Mouse (Mus musculus) 3T3-L1 (cell line): ENCODE measurements at regions not wholly inside any gene's neighbourhood (a gene's known extent, or its start where the extent isn't known, plus 50 kb on each side); places are given as distances from the start of the nearest gene placed in this dataset.

ENCODE experiments used
- DNase-seq: peaks from one replicate; pipeline ENCODE4 v3.0.0-alpha.2; 2015; ENCODE audit warnings: low read depth, low spot score

GRCm38 (mm10) chr17:52196811-52197210, 363.7 kb upstream of the Satb1 start:
- DNase-seq, result no peak

- no peak for DNase-seq
These were observed 362.7 kb upstream of the Satb1 start for GRCm38 (mm10) chr17:52195804-52196203.

- no peak for DNase-seq
These were observed 358.1 kb upstream of the Satb1 start for GRCm38 (mm10) chr17:52191064-52191682.

GRCm38 (mm10) chr17:52182706-52183105, 349.6 kb upstream of the Satb1 start:
- peak; percentile 3 for DNase-seq

DNA sequence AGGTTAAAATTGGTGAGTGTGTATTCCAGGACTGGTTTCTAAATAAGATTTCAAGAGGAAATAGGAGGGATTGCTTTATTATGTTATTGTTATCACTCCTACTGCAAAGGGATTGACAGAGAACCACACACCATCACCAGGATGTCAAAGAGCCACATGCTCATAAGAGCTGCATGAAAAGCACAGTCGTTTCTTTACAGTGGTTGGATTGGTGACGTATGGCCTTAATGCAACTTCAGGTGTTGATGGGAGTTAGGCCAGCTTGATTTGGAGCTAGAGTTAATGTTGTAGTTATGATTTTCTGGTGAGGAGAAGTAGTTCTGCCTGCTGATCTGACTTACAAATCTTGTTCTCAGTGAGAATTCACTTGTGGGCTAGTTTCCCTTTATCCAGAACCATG, 344.9 kb upstream of the Satb1 start:
- DNase-seq, result no peak

DNA sequence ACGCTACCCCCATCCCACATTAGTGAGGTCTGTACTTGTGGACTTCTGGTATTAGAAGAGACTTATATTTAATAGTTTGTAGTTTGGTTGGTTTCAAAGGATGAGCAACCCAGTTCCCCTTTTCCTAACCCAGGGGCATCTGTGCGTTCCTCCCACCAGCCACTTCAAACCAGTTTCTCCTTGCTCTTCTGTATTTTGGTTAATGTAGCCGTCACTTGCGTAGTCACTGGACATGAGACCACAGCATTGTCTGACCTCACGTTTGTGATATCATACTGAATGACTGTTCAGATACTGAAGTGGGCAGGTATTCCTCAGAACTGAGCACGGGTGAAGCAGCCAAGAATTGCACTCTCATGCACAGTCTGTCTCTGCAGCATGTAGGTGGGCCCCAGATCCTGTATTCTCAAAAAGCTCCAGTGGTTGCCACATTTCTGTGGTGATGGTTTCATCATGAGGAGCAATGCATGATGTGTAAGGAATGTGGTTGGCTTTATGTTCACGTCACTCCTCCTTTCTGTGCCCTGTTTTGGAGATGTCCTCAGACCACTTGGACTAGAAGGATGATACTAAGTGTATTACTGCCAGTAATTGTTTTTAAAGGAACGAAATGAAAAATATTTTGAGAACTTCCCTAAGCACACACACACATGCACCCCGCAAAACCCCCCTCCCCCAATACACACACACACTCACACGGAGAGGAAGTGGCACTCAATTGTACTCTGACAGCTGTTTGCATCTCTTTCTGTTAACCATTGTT, 335.2 kb upstream of the Satb1 start:
- DNase-seq, result no peak

- no peak for DNase-seq
These were observed 334.6 kb upstream of the Satb1 start for GRCm38 (mm10) chr17:52167658-52168057.

GRCm38 (mm10) chr17:52165891-52166485, 332.9 kb upstream of the Satb1 start:
- no peak for DNase-seq

GRCm38 (mm10) chr17:52162559-52163397, 329.7 kb upstream of the Satb1 start:
- no peak for DNase-seq

DNA sequence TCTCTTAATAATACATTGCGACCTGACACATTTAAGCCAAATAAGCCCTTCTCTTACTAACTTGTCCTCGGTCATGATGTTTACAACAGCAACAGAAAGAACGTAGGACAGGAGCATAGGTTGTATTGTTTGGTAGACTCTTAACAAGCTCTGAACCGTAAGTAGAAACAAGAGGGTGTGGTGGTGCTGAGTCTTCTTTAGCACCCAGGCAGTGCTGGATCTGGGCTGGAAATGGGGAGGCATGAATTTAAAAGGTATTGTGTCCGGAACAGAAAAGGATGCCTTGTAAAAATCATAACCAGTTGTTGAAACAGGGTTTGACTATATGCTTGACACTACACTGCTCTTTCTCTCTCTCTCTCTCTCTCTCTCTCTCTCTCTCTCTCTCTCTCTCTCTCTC, 317.4 kb upstream of the Satb1 start:
- no peak for DNase-seq

- DNase-seq, result no peak
These were observed 316.7 kb upstream of the Satb1 start for GRCm38 (mm10) chr17:52149834-52150233.

- no peak for DNase-seq
These were observed 316.0 kb upstream of the Satb1 start for GRCm38 (mm10) chr17:52149068-52149467.

DNA sequence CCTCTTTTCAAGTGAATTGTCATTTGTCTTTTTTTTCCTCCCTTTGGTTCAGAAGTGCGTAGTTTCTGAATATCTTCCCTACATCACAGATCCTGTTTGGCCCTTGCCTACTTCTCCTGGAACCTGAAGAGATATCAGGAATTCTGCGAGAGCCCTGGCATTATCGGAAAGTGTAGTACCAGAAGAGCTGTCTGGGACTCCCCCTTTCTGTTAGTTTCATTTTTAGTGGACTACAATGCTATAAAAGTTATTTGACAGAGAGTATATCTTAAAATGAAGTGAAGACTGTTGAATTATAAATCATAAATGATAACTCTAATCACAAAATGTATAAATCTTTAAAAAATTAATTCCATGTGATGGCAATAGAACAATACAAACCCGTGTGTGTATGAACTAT, 270.8 kb upstream of the Satb1 start:
- no peak for DNase-seq

GRCm38 (mm10) chr17:52085834-52086233, 252.7 kb upstream of the Satb1 start:
- no peak for DNase-seq

- DNase-seq, result no peak
These were observed 251.4 kb upstream of the Satb1 start for GRCm38 (mm10) chr17:52084455-52084854.

DNA sequence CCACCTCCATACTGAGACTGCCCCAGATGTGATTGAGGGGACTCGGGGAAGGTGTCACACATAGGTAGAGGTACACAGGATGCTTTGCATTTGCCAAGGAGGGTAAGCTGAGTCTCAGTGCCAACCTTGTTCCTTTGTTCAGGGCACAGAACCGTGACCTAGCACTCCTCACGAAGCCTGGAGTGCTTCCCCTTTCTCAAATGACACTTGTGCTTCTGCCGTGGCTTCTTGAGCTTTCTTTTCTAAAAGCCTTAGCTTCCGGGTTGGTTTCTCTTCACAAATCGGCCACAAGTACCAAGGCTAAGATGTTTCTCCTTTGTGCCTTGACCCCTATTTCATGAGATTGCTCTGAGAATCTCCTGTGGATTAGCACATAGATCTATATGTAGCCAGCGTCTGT, 246.2 kb upstream of the Satb1 start:
- DNase-seq, result no peak

- no peak for DNase-seq
These were observed 245.4 kb upstream of the Satb1 start for GRCm38 (mm10) chr17:52078496-52078895.

- no peak for DNase-seq
These were observed 244.9 kb upstream of the Satb1 start for GRCm38 (mm10) chr17:52077951-52078350.

- DNase-seq, result no peak
These were observed 243.7 kb upstream of the Satb1 start for GRCm38 (mm10) chr17:52076746-52077145.

GRCm38 (mm10) chr17:52067721-52068120, 234.6 kb upstream of the Satb1 start:
- DNase-seq, result no peak

GRCm38 (mm10) chr17:52064618-52065017, 231.5 kb upstream of the Satb1 start:
- no peak for DNase-seq

GRCm38 (mm10) chr17:52063121-52063520, 230.0 kb upstream of the Satb1 start:
- no peak for DNase-seq
